Mouse (Mus musculus) liver, postnatal 0 days (tissue): ENCODE measurements around the gene Cox7a1.

Experiments
- CTCF ChIP-seq: sonication (generic); IDR thresholded peaks from 2 replicates; pipeline ENCODE4 v1.5.1; 2016; ENCODE audit warnings: antibody characterized with exemption, low read depth
- EP300 ChIP-seq: IDR thresholded peaks from 2 replicates; pipeline ENCODE4 v1.6.1; 2016; ENCODE audit warnings: antibody characterized with exemption, low read depth, mild to moderate bottlenecking

- TF ChIP-seq CTCF (no peak), EP300 (no peak)
Measured at GRCm38 (mm10) chr7:30143170-30143554, 40.8 kb upstream of the Cox7a1 start.
